Mouse (Mus musculus) CH12.LX (cell line): ENCODE data around the gene Prodh2. TPM values are rescaled to one million over a fixed set of nuclear protein-coding genes. Genes with fewer than 3 reads are reported as not detected.

ENCODE experiments used
- DNase-seq: peaks from one replicate; pipeline ENCODE4 v3.0.0-alpha.2; 2013; ENCODE audit errors: extremely low read depth
- H3K27ac ChIP-seq: 2 replicates; pipeline ENCODE4 v1.5.1; 2012; ENCODE audit warnings: low read depth, mild to moderate bottlenecking, control low read depth, moderate library complexity; ENCODE audit not compliant: insufficient read depth
- H3K27me3 ChIP-seq: replicated peaks from 2 replicates; pipeline ENCODE3; 2012; ENCODE audit warnings: inconsistent platforms
- H3K36me3 ChIP-seq, 2 experiments: replicated peaks in 1 of 2; 2 replicates each; pipeline versions ENCODE3 to v1.6.1; 2012; ENCODE audit warnings: inconsistent platforms in 1 of 2, low read length in 1 of 2, mild to moderate bottlenecking in 1 of 2, mixed read lengths in 1 of 2, moderate library complexity in 1 of 2; ENCODE audit not compliant: control insufficient read depth in 1 of 2, insufficient read depth in 1 of 2
- H3K4me1 ChIP-seq, 2 experiments: 2 replicates each; pipeline ENCODE4 v1.6.1; 2012; ENCODE audit warnings: inconsistent platforms in 1 of 2, moderate library complexity in 1 of 2; ENCODE audit not compliant: insufficient read depth in 2 of 2, control insufficient read depth in 1 of 2
- H3K4me2 ChIP-seq: 2 replicates; pipeline ENCODE4 v1.6.1; 2012; ENCODE audit warnings: low read depth, mild to moderate bottlenecking, control low read depth; ENCODE audit not compliant: poor library complexity, insufficient read depth, severe bottlenecking
- H3K4me3 ChIP-seq, 3 experiments: fragments of 150-350 bp in 1 of 3; sonication (generic) in 1 of 3; replicated peaks in 1 of 3; 2 replicates each; pipeline versions ENCODE3 to v1.5.1; 2011 to 2012; ENCODE audit warnings: low read depth in 2 of 3, low read length in 2 of 3, mild to moderate bottlenecking in 2 of 3, moderate library complexity in 2 of 3, control low read depth in 1 of 3, improper control_type of control experiment in 1 of 3, inconsistent platforms in 1 of 3, mixed read lengths in 1 of 3; ENCODE audit not compliant: poor library complexity in 1 of 3
- H3K79me2 ChIP-seq: replicated peaks from 2 replicates; pipeline ENCODE4 v1.6.1; 2012; ENCODE audit warnings: mild to moderate bottlenecking, moderate library complexity; ENCODE audit not compliant: control insufficient read depth, poor library complexity, insufficient read depth, severe bottlenecking; ENCODE audit errors: extremely low read depth
- H3K9ac ChIP-seq: 2 replicates; pipeline ENCODE4 v1.6.1; 2012; ENCODE audit warnings: low read depth, mild to moderate bottlenecking, control low read depth, moderate library complexity; ENCODE audit not compliant: insufficient read depth
- H3K9me3 ChIP-seq: replicated peaks from 2 replicates; pipeline ENCODE3; 2012; ENCODE audit warnings: low read length, inconsistent platforms, mixed read lengths
- JUND ChIP-seq: conservative IDR thresholded peaks from 2 replicates; pipeline ENCODE4 v1.6.1; 2011; ENCODE audit warnings: low read depth, low read length, improper control_type of control experiment
- MAX ChIP-seq: IDR thresholded peaks from 2 replicates; pipeline ENCODE4 v1.6.1; 2011; ENCODE audit warnings: low read length, improper control_type of control experiment
- MAZ ChIP-seq: IDR thresholded peaks from 2 replicates; pipeline ENCODE4 v1.6.1; 2012; ENCODE audit warnings: low read depth, mild to moderate bottlenecking, inconsistent platforms, low read length, improper control_type of control experiment, moderate library complexity
- NRF1 ChIP-seq: IDR thresholded peaks from 2 replicates; pipeline ENCODE4 v1.6.1; 2014; ENCODE audit warnings: low read depth, mild to moderate bottlenecking, inconsistent platforms, low read length, improper control_type of control experiment, moderate library complexity
- PAX5 ChIP-seq: IDR thresholded peaks from 2 replicates; pipeline ENCODE4 v1.6.1; 2012; ENCODE audit warnings: low read length, inconsistent platforms, mixed read lengths
- dilution Hi-C: fragments of 300-500 bp; cut with MboI; formaldehyde crosslinking; loops from 2 replicates; pipeline ENCODE4 v1.14.3; 2020; ENCODE audit warnings: low sequenced_read_pairs; ENCODE audit not compliant: extremely low pct_unique_long_range_greater_than_20kb, extremely low pct_ligation_motif_present
- in situ Hi-C: fragments of 300-500 bp; cut with MboI; formaldehyde crosslinking; loops from 3 replicates; pipeline ENCODE4 v1.14.3; 2019; ENCODE audit warnings: low sequenced_read_pairs, low pct_ligation_motif_present, low pct_unique_long_range_greater_than_20kb, mixed read lengths
- polyA plus RNA-seq: library from polyadenylated mRNA; unstranded; fragments of >175 nt; gene quantifications from 2 replicates; pipeline ENCODE4 v1.2.1, GENCODE M21; 2012; ENCODE audit warnings: low read depth; ENCODE audit not compliant: insufficient read length
- total RNA-seq, 2 experiments: library from RNA; depleted of rRNA; stranded (reverse); fragments of 300-350 nt in 1 of 2; fragments of >200 nt in 1 of 2; gene quantifications; 2 replicates each; pipeline ENCODE4 v1.2.3; 2012 to 2014

Gene Prodh2
- total and polyA plus RNA-seq, 3 experiments = not detected

GRCm38 (mm10) chr7:30444154-30444970 is 49.1 kb upstream of the Prodh2 start:
- DNase-seq = no peak
- no peak overlapping the region for H3K27ac ChIP-seq
- TF ChIP-seq JUND (no peak), MAX (no peak), MAZ (no peak), NRF1 (no peak)
- TF ChIP-seq, all 38 proteins: peak for 0
- H3K4me1 ChIP-seq = no peaks in the 10 kb centered on the region
- peaks cover 38% of the 10 kb centered on the region for H3K9me3 ChIP-seq
- no peaks in the 10 kb centered on the region for H3K79me2 ChIP-seq
- no peaks in the 10 kb centered on the region for H3K36me3 ChIP-seq
- no peak overlapping the region for H3K9ac ChIP-seq
- peaks cover 64% of the 10 kb centered on the region for H3K27me3 ChIP-seq
- in situ Hi-C loops (loop anchor here (10.0 kb wide), 1 partner anchor 50 kb away; the partner anchor contains the start of gene Prodh2), dilution Hi-C loops (no loop called here)
- H3K4me2 ChIP-seq = no peak overlapping the region
- no peak overlapping the region for H3K4me3 ChIP-seq

GRCm38 (mm10) chr7:30444971-30445751 is 48.3 kb upstream of the Prodh2 start, which contains the start of gene Aplp1:
Gene Aplp1, minus strand, starts transcription at chr7:30445535.
- Histone ChIP-seq H3K9ac (0 out of 2 replicates have a peak within 1 kb of the TSS, but pooled peaks have one; percentile 18), H3K4me2 (peak within 1 kb of the TSS; percentile 16; the same call in 1 of the 2 replicates), H3K36me3 (no peaks in the 10 kb centered on the region), H3K27ac (no peak within 1 kb of the TSS), H3K27me3 (peaks cover 64% of the 10 kb centered on the region), H3K9me3 (peaks cover 38% of the 10 kb centered on the region), H3K4me1 (no peaks in the 10 kb centered on the region), H3K4me3 (peak within 1 kb of the TSS in 1 of 3 experiments; percentile 39), H3K79me2 (no peaks in the 10 kb centered on the region)
- dilution Hi-C loops (no loop called here), in situ Hi-C loops (loop anchor here (10.0 kb wide), 1 partner anchor 50 kb away; the partner anchor contains the start of gene Prodh2)
- TF ChIP-seq PAX5 (no peak), NRF1 (peak; percentile 39; the same call in 1 of the 2 replicates)
- DNase-seq = no peak

GRCm38 (mm10) chr7:30450241-30450640 is 43.2 kb upstream of the Prodh2 start:
- peaks cover 69% of the 10 kb centered on the region for H3K27me3 ChIP-seq
- no peak overlapping the region for H3K27ac ChIP-seq
- TF ChIP-seq JUND = no peak
- H3K36me3 ChIP-seq = no peaks in the 10 kb centered on the region
- H3K79me2 ChIP-seq = no peaks in the 10 kb centered on the region
- dilution Hi-C loops = no loop called here
- no peak overlapping the region for H3K4me2 ChIP-seq
- peaks cover 13 to 14% of the 10 kb centered on the region in 2 experiments for H3K4me1 ChIP-seq
- H3K4me3 ChIP-seq = no peak overlapping the region
- peaks cover 28% of the 10 kb centered on the region for H3K9me3 ChIP-seq
- in situ Hi-C loops = no loop called here
- no peak for DNase-seq
- no peak overlapping the region for H3K9ac ChIP-seq
